Mouse (Mus musculus): ENCODE measurements around the gene Ankar. TPM values are rescaled to one million over a fixed set of nuclear protein-coding genes. Genes with fewer than 3 reads are reported as not detected.

Gene Ankar
- polyA plus RNA-seq, 1 experiment from 2014 or later = not detected

DNA sequence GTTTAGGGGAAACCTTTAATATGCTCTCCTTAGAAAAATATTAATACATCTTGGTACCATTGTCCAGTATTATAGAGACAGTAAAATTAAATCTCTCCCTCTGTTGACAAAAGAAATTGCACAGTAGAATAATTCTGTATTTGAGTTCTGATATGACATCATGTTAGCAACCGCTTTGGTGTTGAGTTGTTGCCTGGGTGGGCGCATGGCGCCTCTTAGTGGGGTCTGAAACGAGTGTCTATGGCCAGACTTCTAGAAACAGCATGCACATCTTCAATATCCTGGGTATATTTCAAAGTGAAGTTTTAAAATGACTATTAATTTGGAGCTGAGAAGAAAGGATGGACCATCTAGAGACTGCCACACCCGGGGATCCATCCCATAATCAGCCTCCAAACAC, 97.6 kb downstream of the Ankar start:
- H3K4me1 ChIP-seq (replicated peaks; ENCODE audit: control insufficient read depth, insufficient read depth, low read length) = no peaks in the 10 kb centered on the region
- H3K27me3 ChIP-seq (replicated peaks; ENCODE audit: control insufficient read depth, insufficient read depth, low read length) = no peaks in the 10 kb centered on the region
- no peaks in the 10 kb centered on the region for H3K9me3 ChIP-seq (ENCODE audit: control insufficient read depth, low read length)
- peaks cover 13% of the 10 kb centered on the region; the same call in 1 of the 2 replicates for H3K36me3 ChIP-seq (ENCODE audit: control insufficient read depth, insufficient read depth, low read length)
- H3K4me2 ChIP-seq = no peak overlapping the region
- DNase-seq (ENCODE audit: low spot score) (no peak), ATAC-seq (replicated peaks; ENCODE audit: low FRiP score) (no peak)
- WGBS = 90% methylated on average over 5 of the region's 5 CpGs
- H3K4me3 ChIP-seq (ENCODE audit: low read depth, low read length) = no peak overlapping the region
- no peak overlapping the region for H3K27ac ChIP-seq (ENCODE audit: low read depth, low read length)
- no peak overlapping the region for H3K9ac ChIP-seq (ENCODE audit: low read depth, low read length)

DNA sequence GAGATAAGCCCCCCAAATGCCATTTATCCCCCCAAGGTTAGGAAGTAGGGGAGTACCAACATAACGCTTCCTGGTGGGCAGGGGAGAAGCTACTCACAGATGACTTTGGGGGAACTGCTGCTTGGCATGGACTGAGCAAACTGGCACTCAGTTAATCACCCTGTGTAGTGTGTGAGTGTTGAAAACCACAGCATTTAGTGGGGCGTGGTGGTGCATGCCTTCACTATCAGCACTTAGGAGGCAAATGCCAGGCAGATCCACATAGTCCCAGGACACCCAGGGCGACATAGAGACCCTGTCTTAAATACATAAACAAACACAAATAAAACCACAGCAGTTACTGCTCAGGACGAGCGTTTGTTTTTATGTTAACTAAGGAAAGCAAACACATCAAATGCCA, 98.2 kb downstream of the Ankar start:
- Histone ChIP-seq H3K9ac (ENCODE audit: low read depth, low read length) (no peak overlapping the region), H3K27ac (ENCODE audit: low read depth, low read length) (no peak overlapping the region), H3K36me3 (ENCODE audit: control insufficient read depth, insufficient read depth, low read length) (peaks cover 13% of the 10 kb centered on the region; the same call in 1 of the 2 replicates)

DNA sequence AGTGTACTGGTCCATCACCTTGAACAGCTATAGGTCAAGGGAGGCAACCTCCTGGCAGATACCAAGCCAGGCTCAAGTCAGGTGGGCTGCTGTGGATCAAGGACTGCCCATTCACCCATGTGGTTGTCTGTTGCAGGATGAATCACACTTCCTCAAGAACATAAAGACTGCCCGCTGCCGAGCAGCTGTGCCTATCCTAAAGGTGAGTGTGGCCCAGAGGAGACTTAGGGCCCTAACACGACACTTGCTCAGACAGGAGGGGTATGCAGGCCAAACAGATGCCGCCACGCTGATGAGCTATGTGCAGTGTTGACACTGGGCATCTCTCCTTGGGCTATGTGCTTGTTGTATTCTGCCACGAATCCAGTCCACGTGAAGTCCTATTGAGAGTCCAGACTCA, 99.1 kb downstream of the Ankar start:
- Histone ChIP-seq H3K9me3 (ENCODE audit: control insufficient read depth, low read length) (no peaks in the 10 kb centered on the region), H3K4me3 (ENCODE audit: low read depth, low read length) (no peak overlapping the region), H3K4me2 (no peak overlapping the region), H3K36me3 (ENCODE audit: control insufficient read depth, insufficient read depth, low read length) (peaks cover 13% of the 10 kb centered on the region; the same call in 1 of the 2 replicates), H3K4me1 (replicated peaks; ENCODE audit: control insufficient read depth, insufficient read depth, low read length) (no peaks in the 10 kb centered on the region), H3K9ac (ENCODE audit: low read depth, low read length) (no peak overlapping the region), H3K27ac (ENCODE audit: low read depth, low read length) (no peak overlapping the region), H3K27me3 (replicated peaks; ENCODE audit: control insufficient read depth, insufficient read depth, low read length) (no peaks in the 10 kb centered on the region)
- ATAC-seq (replicated peaks; ENCODE audit: low FRiP score) (no peak), DNase-seq (ENCODE audit: low spot score) (no peak)
- 87% methylated on average over 7 of the region's 7 CpGs for WGBS

More for the DNA sequence above, 98.2 kb downstream of the Ankar start:
- no peak for DNase-seq (ENCODE audit: low spot score)
- Histone ChIP-seq H3K4me1 (replicated peaks; ENCODE audit: control insufficient read depth, insufficient read depth, low read length) (no peaks in the 10 kb centered on the region), H3K4me2 (no peak overlapping the region), H3K9me3 (ENCODE audit: control insufficient read depth, low read length) (no peaks in the 10 kb centered on the region), H3K4me3 (ENCODE audit: low read depth, low read length) (no peak overlapping the region), H3K27me3 (replicated peaks; ENCODE audit: control insufficient read depth, insufficient read depth, low read length) (no peaks in the 10 kb centered on the region)
- ATAC-seq (replicated peaks; ENCODE audit: low FRiP score) = no peak
- WGBS = 75% methylated on average over 5 of the region's 5 CpGs

DNA sequence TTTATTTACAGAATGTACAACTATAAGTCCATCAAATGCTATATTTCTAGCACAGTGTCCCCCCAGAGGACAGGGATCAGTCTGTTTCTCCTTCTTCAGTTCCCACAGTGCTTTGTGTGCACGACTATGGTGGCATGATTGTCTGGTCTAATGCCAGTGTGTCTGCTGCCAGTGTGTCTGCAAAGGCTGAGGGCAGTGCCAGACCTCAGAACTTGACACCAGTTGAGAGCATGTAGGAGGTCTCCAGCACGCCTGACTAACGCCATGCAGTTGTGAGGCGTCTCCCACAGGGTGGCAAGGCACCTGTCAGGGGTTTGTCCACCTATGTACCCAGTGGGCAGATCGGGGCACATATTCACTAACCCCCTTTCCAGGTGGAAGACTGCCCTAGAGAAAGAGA, 99.6 kb downstream of the Ankar start:
- ATAC-seq (replicated peaks; ENCODE audit: low FRiP score) (no peak), DNase-seq (ENCODE audit: low spot score) (no peak)
- H3K27ac ChIP-seq (ENCODE audit: low read depth, low read length) = no peak overlapping the region
- H3K4me3 ChIP-seq (ENCODE audit: low read depth, low read length) = no peak overlapping the region
- peaks cover 13% of the 10 kb centered on the region; the same call in 1 of the 2 replicates for H3K36me3 ChIP-seq (ENCODE audit: control insufficient read depth, insufficient read depth, low read length)
- no peaks in the 10 kb centered on the region for H3K4me1 ChIP-seq (replicated peaks; ENCODE audit: control insufficient read depth, insufficient read depth, low read length)
- H3K9me3 ChIP-seq (ENCODE audit: control insufficient read depth, low read length) = no peaks in the 10 kb centered on the region
- 88% methylated on average over 5 of the region's 5 CpGs for WGBS
- H3K27me3 ChIP-seq (replicated peaks; ENCODE audit: control insufficient read depth, insufficient read depth, low read length) = no peaks in the 10 kb centered on the region
- no peak overlapping the region for H3K4me2 ChIP-seq
- no peak overlapping the region for H3K9ac ChIP-seq (ENCODE audit: low read depth, low read length)

DNA sequence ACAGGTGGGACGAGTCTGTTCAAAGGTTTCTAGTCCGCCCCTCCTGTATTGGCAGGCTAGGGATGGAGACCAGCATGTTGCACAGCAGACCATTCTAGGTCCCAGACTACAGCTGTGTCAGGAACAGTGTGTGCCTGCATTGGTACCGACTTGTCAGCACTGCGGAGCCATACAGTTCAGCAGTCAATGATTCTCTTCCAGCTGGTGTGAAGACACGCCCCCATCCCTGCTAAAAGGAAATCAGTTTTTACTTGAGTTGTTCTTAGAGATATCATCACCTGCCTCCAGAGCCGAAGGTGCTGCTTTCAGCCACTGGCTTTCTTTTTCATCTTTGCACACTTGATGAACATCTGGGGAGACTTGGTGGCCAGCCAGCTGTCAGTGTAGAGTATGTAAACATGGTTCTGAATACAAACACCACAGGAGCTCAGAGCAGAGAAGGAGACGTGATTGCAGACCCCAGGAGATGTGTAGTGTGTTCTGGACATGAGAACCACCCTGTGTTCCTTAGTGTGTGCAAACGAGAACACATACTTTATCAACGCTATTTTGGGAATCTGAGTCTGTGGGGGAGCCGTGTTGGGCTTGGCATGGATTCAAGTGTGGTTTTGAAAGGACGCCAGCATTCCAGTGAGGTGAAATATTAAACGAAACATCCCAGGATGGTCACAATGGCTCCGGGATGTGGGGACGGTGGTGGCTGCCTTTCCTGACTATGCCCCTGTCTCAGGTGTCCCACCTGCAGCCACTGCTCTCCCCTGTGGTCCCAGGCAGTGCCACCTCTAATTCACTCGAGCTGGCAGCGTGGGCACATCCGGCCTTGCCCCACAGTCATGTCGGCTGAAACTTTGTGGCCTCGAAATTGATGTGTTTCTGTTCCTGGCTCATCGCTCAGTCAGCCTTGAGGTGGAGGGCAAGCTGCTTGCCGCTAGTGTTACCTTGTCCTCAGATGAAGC, 101.0 kb downstream of the Ankar start:
- no peak overlapping the region for H3K9ac ChIP-seq (ENCODE audit: low read depth, low read length)

DNA sequence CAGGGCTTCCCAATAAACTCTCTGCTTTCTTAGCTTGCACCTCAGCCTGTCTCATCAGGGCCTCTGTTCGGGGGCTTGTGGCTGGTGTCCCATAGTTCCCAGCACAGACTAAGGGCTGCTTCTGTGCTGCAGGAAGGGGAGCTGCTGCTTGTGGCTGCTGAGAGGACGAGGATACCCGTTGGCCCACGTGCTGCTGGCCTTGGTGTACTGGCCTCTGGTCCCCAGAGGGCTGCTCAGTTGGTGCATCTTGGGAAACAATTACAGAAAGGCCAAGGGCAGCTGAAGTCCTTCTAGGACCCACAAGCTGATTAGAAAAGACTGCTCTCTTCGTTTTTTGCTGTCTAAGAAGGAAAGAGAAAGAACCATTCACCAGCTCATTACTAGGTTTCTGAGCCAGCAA, 104.1 kb downstream of the Ankar start:
- no peak overlapping the region for H3K4me3 ChIP-seq (ENCODE audit: low read depth, low read length)
- H3K9me3 ChIP-seq (ENCODE audit: control insufficient read depth, low read length) = no peaks in the 10 kb centered on the region
- DNase-seq (ENCODE audit: low spot score) = no peak
- no peak overlapping the region for H3K4me2 ChIP-seq
- H3K27me3 ChIP-seq (replicated peaks; ENCODE audit: control insufficient read depth, insufficient read depth, low read length) = no peaks in the 10 kb centered on the region
- H3K9ac ChIP-seq (ENCODE audit: low read depth, low read length) = no peak overlapping the region
- peaks cover 5% of the 10 kb centered on the region; the same call in 1 of the 2 replicates for H3K36me3 ChIP-seq (ENCODE audit: control insufficient read depth, insufficient read depth, low read length)
- H3K27ac ChIP-seq (ENCODE audit: low read depth, low read length) = no peak overlapping the region
- ATAC-seq (replicated peaks; ENCODE audit: low FRiP score) = no peak
- no peaks in the 10 kb centered on the region for H3K4me1 ChIP-seq (replicated peaks; ENCODE audit: control insufficient read depth, insufficient read depth, low read length)
- 82% methylated on average over 5 of the region's 5 CpGs for WGBS

More for the DNA sequence above, 101.0 kb downstream of the Ankar start:
- Histone ChIP-seq H3K4me3 (ENCODE audit: low read depth, low read length) (no peak overlapping the region), H3K4me1 (replicated peaks; ENCODE audit: control insufficient read depth, insufficient read depth, low read length) (no peaks in the 10 kb centered on the region), H3K4me2 (no peak overlapping the region), H3K27me3 (replicated peaks; ENCODE audit: control insufficient read depth, insufficient read depth, low read length) (no peaks in the 10 kb centered on the region), H3K9me3 (ENCODE audit: control insufficient read depth, low read length) (no peaks in the 10 kb centered on the region), H3K27ac (ENCODE audit: low read depth, low read length) (no peak overlapping the region), H3K36me3 (ENCODE audit: control insufficient read depth, insufficient read depth, low read length) (peaks cover 13% of the 10 kb centered on the region; the same call in 1 of the 2 replicates)
- no peak for ATAC-seq (replicated peaks; ENCODE audit: low FRiP score)
- no peak for DNase-seq (ENCODE audit: low spot score)
- WGBS = 82% methylated on average over 21 of the region's 21 CpGs

DNA sequence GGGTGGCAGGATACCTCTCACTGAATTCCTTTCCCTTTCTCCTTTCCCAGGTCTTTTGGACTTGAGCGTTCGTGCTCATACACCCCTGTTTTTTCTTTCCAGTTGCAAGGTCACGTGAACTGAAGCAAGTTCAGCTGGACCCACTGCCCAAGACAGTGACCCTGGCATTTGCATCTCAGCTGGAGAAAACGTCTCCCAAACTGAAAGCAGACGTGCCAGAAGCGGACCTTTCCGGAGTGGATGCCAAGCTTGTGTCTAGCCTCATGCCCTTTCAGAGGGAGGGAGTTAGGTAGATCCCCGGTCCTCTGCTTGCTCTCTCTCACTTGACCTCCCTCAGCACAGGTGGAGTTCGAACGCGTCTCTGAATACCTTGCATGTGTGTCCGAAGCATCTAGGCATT, 104.7 kb downstream of the Ankar start:
- H3K4me3 ChIP-seq (ENCODE audit: low read depth, low read length) = no peak overlapping the region
- ATAC-seq (replicated peaks; ENCODE audit: low FRiP score) (no peak), DNase-seq (ENCODE audit: low spot score) (no peak)
- H3K4me2 ChIP-seq = no peak overlapping the region
- H3K27ac ChIP-seq (ENCODE audit: low read depth, low read length) = no peak overlapping the region
- peaks cover 3% of the 10 kb centered on the region; the same call in 1 of the 2 replicates for H3K36me3 ChIP-seq (ENCODE audit: control insufficient read depth, insufficient read depth, low read length)
- no peak overlapping the region for H3K9ac ChIP-seq (ENCODE audit: low read depth, low read length)
- WGBS = 93% methylated on average over 12 of the region's 12 CpGs
- H3K4me1 ChIP-seq (replicated peaks; ENCODE audit: control insufficient read depth, insufficient read depth, low read length) = no peaks in the 10 kb centered on the region
- no peaks in the 10 kb centered on the region for H3K27me3 ChIP-seq (replicated peaks; ENCODE audit: control insufficient read depth, insufficient read depth, low read length)
- H3K9me3 ChIP-seq (ENCODE audit: control insufficient read depth, low read length) = no peaks in the 10 kb centered on the region

DNA sequence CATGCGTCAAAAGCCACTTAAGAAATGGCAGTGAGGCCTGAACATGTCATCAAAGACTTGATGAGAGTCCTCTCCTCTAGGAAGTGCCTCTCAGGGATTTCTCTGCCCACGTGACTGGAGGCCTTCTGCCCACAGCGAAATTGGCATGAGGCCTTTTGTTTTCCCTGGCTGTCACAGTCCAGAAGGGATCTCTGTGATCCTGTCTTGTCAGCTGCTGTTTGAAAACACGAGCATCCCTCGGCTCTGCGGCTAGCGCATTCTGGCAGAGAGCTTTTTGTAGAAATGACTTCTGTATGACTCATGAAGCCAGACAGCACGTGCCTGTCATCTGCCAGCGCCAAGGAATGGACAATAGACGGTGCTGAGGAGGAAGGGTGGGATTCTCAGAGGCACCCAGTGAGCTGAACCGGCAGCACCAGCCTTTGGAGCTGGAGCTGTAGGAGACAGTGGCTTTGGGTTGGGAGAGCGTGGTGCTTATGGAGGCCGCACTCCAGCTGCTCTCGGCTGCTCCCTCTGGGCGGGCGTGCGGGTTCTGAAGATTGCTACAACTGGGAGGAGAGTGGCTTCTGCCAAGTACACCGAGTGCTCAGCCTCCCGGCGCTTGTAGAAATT, 106.9 kb downstream of the Ankar start:
- H3K4me2 ChIP-seq = no peak overlapping the region
- 88% methylated on average over 20 of the region's 20 CpGs for WGBS
- H3K4me1 ChIP-seq (replicated peaks; ENCODE audit: control insufficient read depth, insufficient read depth, low read length) = no peaks in the 10 kb centered on the region
- no peak overlapping the region for H3K9ac ChIP-seq (ENCODE audit: low read depth, low read length)
- no peak overlapping the region for H3K4me3 ChIP-seq (ENCODE audit: low read depth, low read length)
- H3K27me3 ChIP-seq (replicated peaks; ENCODE audit: control insufficient read depth, insufficient read depth, low read length) = no peaks in the 10 kb centered on the region
- ATAC-seq (replicated peaks; ENCODE audit: low FRiP score) (no peak), DNase-seq (ENCODE audit: low spot score) (no peak)
- H3K9me3 ChIP-seq (ENCODE audit: control insufficient read depth, low read length) = no peaks in the 10 kb centered on the region
- no peak overlapping the region for H3K27ac ChIP-seq (ENCODE audit: low read depth, low read length)
- peaks cover 5% of the 10 kb centered on the region; the same call in 1 of the 2 replicates for H3K36me3 ChIP-seq (ENCODE audit: control insufficient read depth, insufficient read depth, low read length)

Data from liver, embryonic 11.5 days (tissue).